Mouse (Mus musculus) kidney, postnatal 0 days (tissue): ENCODE data around the gene Slc38a4. TPM values are rescaled to one million over a fixed set of nuclear protein-coding genes. Genes with fewer than 3 reads are reported as not detected.

ENCODE experiments used
- ATAC-seq: fragments of 200-750 bp; cut with Nextera tagmentation; replicated peaks from 2 replicates; pipeline ENCODE4 v1.8.0; 2017; ENCODE audit warnings: low read depth, moderate number of reproducible peaks, moderate TSS enrichment, moderate library complexity; ENCODE audit not compliant: low FRiP score
- DNase-seq: peaks from one replicate; pipeline ENCODE4 v3.0.0-alpha.2; 2016; ENCODE audit warnings: low spot score
- H3K27ac ChIP-seq: fragments of 300-500 bp; sonication (generic); 2 replicates; pipeline ENCODE4 v1.5.1; 2014; ENCODE audit warnings: mild to moderate bottlenecking
- H3K27me3 ChIP-seq: fragments of 300-500 bp; sonication (generic); 2 replicates; pipeline ENCODE4 v1.6.1; 2014; ENCODE audit warnings: low read length, mixed read lengths; ENCODE audit not compliant: insufficient read depth
- H3K36me3 ChIP-seq: fragments of 300-500 bp; sonication (generic); 2 replicates; pipeline ENCODE4 v1.6.1; 2014; ENCODE audit warnings: low read length, mixed read lengths; ENCODE audit not compliant: insufficient read depth
- H3K4me1 ChIP-seq: fragments of 300-500 bp; sonication (generic); replicated peaks from 2 replicates; pipeline ENCODE4 v1.6.1; 2014; ENCODE audit warnings: antibody characterized with exemption, low read length, mixed read lengths; ENCODE audit not compliant: insufficient read depth
- H3K4me2 ChIP-seq: fragments of 300-500 bp; sonication (generic); 2 replicates; pipeline ENCODE4 v1.6.1; 2014; ENCODE audit warnings: mild to moderate bottlenecking, low read length, moderate library complexity, mixed read lengths
- H3K4me3 ChIP-seq: fragments of 300-500 bp; sonication (generic); replicated peaks from 2 replicates; pipeline ENCODE4 v1.5.1; 2014; ENCODE audit warnings: low read depth, low read length
- H3K9ac ChIP-seq: fragments of 300-500 bp; sonication (generic); 2 replicates; pipeline ENCODE4 v1.6.1; 2014; ENCODE audit warnings: low read depth, low read length
- H3K9me3 ChIP-seq: fragments of 300-500 bp; sonication (generic); replicated peaks from 2 replicates; pipeline ENCODE4 v1.6.1; 2016; ENCODE audit warnings: low read length, inconsistent platforms, mixed read lengths
- CTCF ChIP-seq: IDR thresholded peaks from 2 replicates; pipeline ENCODE4 v1.5.1; 2016; ENCODE audit warnings: antibody characterized with exemption, low read depth, mild to moderate bottlenecking, moderate library complexity
- WGBS: fragments of 180-500 bp; shearing (Covaris S2); extraction: QIAGEN DNeasy Blood & Tissue Kit; methylation state at CpG from one replicate; pipeline ENCODE4 v1.1.7; 2014; 5-methylcytosine and 5-hydroxymethylcytosine counted together
- polyA plus RNA-seq: library from polyadenylated mRNA; unstranded; fragments of >200 nt; fragmentation: Nextera tagmentation; extraction: Ambion mirVana; gene quantifications from 2 replicates; pipeline ENCODE4 v1.2.1, GENCODE M21; 2015

The Slc38a4 gene
- polyA plus RNA-seq, 1 experiment from 2014 or later: 38.4 TPM

- H3K27me3 ChIP-seq: no peaks in the 10 kb centered on the region
- no peaks in the 10 kb centered on the region for H3K4me1 ChIP-seq
- no peaks in the 10 kb centered on the region for H3K36me3 ChIP-seq
- no peak overlapping the region for H3K9ac ChIP-seq
- 45% methylated on average over 4 of the region's 4 CpGs for WGBS
- H3K4me2 ChIP-seq: no peak overlapping the region
- ATAC-seq (no peak), DNase-seq (no peak)
- no peak overlapping the region for H3K4me3 ChIP-seq
- no peak for TF ChIP-seq CTCF
- H3K9me3 ChIP-seq: no peaks in the 10 kb centered on the region
- H3K27ac ChIP-seq: no peak overlapping the region
These were observed 27.6 kb downstream of the Slc38a4 start for GRCm38 (mm10) chr15:97028046-97028634.

GRCm38 (mm10) chr15:97026670-97027069, 29.1 kb downstream of the Slc38a4 start:
- ATAC-seq (no peak), DNase-seq (no peak)
- H3K9me3 ChIP-seq: no peaks in the 10 kb centered on the region
- no peaks in the 10 kb centered on the region for H3K27me3 ChIP-seq
- 64% methylated on average over 6 of the region's 6 CpGs for WGBS
- no peak overlapping the region for H3K27ac ChIP-seq
- H3K9ac ChIP-seq: no peak overlapping the region
- H3K4me3 ChIP-seq: no peak overlapping the region
- no peak overlapping the region for H3K4me2 ChIP-seq
- H3K36me3 ChIP-seq: no peaks in the 10 kb centered on the region
- H3K4me1 ChIP-seq: no peaks in the 10 kb centered on the region
- TF ChIP-seq CTCF: no peak

DNA sequence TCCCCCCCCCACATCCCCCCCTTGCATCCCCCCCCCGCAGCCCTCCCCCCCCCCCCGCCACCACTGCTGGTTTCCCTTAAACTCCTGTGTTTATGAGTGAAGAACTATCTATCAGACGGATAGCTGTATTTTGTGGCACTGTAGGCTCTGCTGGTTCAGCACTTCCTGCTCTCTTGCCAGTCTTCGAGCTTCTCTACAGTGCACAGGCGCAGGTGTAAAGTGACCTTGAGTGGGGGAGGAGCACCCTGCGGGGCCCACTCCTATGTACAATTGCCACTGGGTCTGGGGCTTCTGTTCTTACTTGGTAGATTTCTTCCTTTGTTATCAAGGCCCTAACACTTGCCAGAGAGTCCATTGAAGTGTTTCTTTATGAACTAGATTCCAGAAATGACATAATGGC, 33.0 kb downstream of the Slc38a4 start:
- no peaks in the 10 kb centered on the region for H3K9me3 ChIP-seq
- no peaks in the 10 kb centered on the region for H3K27me3 ChIP-seq
- no peak overlapping the region for H3K27ac ChIP-seq
- H3K4me1 ChIP-seq: no peaks in the 10 kb centered on the region
- TF ChIP-seq CTCF: no peak
- no peak overlapping the region for H3K4me2 ChIP-seq
- ATAC-seq (no peak), DNase-seq (no peak)
- WGBS: 62% methylated on average over 4 of the region's 6 CpGs
- no peak overlapping the region for H3K4me3 ChIP-seq
- no peaks in the 10 kb centered on the region for H3K36me3 ChIP-seq
- no peak overlapping the region for H3K9ac ChIP-seq

DNA sequence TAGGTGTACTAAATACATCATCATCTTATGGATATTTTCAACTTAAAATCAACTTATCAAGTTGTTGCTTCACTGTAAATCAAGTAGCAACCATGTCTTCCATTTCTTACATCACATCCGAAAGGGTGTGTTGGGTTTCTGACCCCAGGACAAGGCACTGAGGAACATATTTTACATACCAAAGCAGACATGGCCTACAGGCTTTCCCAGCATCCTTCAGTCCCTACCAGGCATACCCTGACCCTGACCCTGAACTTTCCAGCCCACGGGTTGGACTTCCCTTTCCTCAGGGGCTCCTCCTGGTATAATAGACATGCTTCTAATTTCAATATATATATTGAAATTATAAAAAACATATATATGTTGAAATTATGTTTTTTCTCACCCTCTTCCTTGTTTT, 33.5 kb downstream of the Slc38a4 start:
- no peaks in the 10 kb centered on the region for H3K4me1 ChIP-seq
- no peaks in the 10 kb centered on the region for H3K9me3 ChIP-seq
- no peaks in the 10 kb centered on the region for H3K36me3 ChIP-seq
- no peak overlapping the region for H3K4me2 ChIP-seq
- DNase-seq: no peak
- H3K27me3 ChIP-seq: no peaks in the 10 kb centered on the region
- TF ChIP-seq CTCF: no peak
- WGBS: 77% methylated on average over 2 of the region's 2 CpGs
- no peak overlapping the region for H3K27ac ChIP-seq
- ATAC-seq: no peak
- H3K9ac ChIP-seq: no peak overlapping the region
- H3K4me3 ChIP-seq: no peak overlapping the region

DNA sequence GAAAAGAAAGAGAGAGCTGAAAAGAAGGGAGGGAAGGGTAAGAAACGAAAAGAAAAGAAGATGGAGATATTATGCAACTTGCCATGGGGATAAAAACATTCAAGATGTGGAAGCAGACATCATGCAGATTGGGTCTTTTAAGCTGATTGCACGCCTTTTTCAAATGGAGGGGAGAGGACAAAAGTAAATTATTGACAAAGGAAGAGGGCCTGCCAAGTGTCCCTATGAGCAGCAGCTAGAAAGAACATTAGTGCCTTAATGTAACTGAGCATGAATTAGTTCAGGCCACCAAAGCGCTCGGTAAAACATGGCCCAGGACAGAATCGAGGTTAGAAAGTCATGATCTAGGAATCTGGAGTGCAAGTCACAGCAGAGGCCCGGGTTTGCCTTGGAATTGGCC, 35.5 kb downstream of the Slc38a4 start:
- Histone ChIP-seq H3K4me3 (no peak overlapping the region), H3K9ac (no peak overlapping the region), H3K4me1 (no peaks in the 10 kb centered on the region), H3K27me3 (no peaks in the 10 kb centered on the region), H3K4me2 (no peak overlapping the region), H3K9me3 (no peaks in the 10 kb centered on the region), H3K36me3 (no peaks in the 10 kb centered on the region), H3K27ac (no peak overlapping the region)
- no peak for TF ChIP-seq CTCF
- no peak for DNase-seq
- ATAC-seq: no peak
- 63% methylated on average over 6 of the region's 6 CpGs for WGBS

DNA sequence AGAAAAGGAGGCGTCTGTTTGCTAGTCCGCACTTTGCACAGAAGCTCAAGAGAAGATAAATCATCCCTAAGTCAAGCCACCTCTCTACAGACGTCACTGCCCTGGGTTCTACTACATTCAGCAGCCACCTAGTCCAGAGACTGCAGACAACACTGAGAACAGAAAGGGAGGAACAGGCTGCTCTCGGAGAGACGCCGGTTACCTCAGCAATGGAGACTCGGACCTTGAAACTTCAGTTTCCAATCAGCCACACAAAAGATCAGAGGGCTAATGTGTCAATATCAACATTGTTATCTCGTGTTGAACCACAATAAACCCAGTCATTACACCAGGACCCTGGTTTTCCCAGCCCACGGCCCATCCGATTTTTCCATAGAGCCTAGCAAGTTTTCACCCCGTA, 36.4 kb downstream of the Slc38a4 start:
- Histone ChIP-seq H3K9ac (no peak overlapping the region), H3K27me3 (no peaks in the 10 kb centered on the region), H3K4me3 (no peak overlapping the region), H3K4me2 (no peak overlapping the region), H3K4me1 (no peaks in the 10 kb centered on the region), H3K9me3 (no peaks in the 10 kb centered on the region), H3K36me3 (no peaks in the 10 kb centered on the region), H3K27ac (no peak overlapping the region)
- no peak for TF ChIP-seq CTCF
- 81% methylated on average over 11 of the region's 11 CpGs for WGBS
- no peak for DNase-seq
- ATAC-seq: no peak

DNA sequence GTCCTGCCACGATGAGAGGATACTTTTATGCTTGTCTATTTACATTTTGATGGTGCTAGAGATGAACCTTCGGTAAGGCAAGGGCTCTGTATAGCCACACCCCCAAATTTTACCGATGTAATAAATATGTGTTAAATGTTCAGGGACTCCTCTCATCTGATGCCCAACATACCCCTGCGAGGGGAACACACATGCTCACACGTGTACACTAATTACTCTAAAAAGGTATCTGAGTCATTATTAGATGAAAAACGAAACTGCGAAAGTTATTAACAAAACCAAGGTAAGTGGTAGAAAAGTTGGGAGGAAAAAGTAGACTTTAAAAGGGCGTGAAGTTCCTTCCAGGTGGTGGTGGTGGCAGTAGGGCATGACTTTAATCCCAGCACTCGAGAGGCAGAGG, 38.6 kb downstream of the Slc38a4 start:
- H3K9ac ChIP-seq: no peak overlapping the region
- no peak for DNase-seq
- no peaks in the 10 kb centered on the region for H3K27me3 ChIP-seq
- H3K4me1 ChIP-seq: no peaks in the 10 kb centered on the region
- H3K9me3 ChIP-seq: no peaks in the 10 kb centered on the region
- no peaks in the 10 kb centered on the region for H3K36me3 ChIP-seq
- no peak overlapping the region for H3K4me3 ChIP-seq
- no peak for TF ChIP-seq CTCF
- H3K4me2 ChIP-seq: no peak overlapping the region
- H3K27ac ChIP-seq: no peak overlapping the region
- ATAC-seq: no peak
- 91% methylated on average over 9 of the region's 9 CpGs for WGBS
